Mouse (Mus musculus) Muller cell, postnatal 12 days (primary cell): ENCODE data around the gene Ciz1.

Experiments used
- DNase-seq: peaks from one replicate; pipeline ENCODE4 v3.0.0-alpha.2; 2015; ENCODE audit errors: inconsistent ontology term

Gene Ciz1

DNA sequence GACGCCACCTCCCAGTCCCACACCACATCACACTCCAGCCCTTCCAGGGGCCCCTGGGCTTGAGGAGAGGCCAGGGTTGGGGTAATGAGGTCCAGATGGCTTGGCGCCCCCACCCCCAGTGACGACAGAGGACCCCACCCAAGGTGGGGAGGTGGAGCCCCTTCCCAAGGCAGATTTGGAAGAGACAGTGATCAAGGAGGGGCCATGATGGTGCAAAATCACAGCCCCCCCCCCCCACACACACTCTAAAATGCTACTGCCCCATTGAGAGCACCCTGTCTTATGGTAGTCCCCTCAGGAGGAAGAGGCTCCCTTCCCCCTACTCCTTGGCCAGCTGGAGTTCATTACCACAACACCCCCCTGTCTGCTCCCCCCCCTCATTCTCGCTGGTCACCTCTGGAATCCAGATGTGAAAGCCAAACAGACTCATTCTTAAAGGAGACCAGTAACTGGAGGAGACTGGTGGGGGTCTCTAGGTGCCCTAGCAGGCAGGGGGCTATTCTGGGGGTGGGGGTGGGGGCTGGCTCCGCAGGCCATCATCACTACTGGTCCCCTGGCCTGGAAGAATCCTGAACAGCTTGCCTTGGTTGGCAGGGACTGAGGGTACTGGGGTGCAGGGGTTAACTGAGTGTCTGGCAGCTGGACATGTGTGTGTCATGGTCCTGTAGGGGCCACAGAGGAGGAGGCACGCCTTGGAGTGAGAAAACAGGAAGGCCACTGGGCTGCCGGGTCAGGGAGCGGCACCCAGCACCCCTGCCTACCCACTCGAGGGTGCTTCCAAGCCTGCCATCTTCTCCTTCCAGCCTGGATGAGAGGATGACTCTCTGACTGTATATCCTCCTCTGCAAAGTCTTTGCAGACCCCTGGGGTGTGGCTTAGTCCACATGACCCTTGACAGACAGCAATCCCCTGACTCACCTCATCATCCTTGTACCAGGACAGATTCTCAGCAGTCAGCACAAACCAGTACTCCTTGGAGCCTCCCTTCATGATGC, 32.2 kb upstream of the Ciz1 start:
- no peak for DNase-seq

DNA sequence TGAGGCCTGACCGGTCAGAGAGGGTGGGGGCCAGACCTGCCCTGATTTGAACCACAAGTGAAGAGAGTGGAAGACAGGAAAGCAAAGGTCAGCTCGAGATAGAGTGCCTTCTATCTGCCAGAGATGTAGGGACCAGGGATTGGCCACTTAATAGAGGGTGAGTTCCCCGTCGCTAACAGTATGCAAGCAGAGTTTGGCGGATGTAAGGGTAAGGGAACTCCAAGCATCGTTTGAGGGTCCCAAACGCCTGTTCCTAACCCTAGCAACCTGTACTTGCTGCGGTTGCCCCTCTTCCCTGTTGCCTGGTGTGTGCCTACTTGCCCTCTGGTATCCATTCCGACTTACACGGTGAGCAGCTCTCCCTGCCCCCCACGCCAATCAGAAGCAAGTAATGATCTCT, 31.4 kb upstream of the Ciz1 start:
- DNase-seq, result no peak

DNA sequence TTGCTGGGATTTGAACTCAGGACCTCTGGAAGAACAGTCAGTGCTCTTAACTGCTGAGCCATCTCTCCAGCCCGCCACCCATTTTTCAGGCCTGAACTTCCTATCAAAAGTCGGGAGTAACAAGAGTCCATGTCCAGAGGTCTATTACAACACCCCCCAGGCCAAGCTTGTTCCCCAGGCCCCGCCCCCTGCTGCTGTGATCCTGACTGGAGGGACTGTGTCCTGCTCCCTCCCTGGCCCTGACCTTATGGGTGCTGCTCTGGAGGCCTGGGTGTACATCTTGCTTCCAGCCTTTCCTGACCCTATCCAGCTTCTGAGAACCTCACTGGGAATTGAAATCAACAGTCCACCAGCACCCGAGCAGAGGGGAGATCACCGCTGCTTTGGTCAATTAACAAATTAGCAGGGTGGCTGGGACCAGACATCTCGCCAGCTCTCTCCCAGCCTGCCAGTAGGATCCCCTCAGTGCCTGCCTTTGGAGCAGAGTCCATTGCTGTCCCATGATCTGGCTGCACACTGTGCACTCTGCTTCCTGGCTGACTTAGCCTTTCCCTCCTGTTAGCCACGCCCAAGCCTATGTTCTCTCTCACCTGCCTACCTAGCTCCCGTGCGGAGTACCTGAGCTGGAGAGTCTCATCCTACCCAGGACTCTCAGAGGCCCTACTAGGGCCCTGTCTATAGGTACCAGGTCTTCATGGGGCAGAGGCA, 30.4 kb upstream of the Ciz1 start:
- no peak for DNase-seq

DNA sequence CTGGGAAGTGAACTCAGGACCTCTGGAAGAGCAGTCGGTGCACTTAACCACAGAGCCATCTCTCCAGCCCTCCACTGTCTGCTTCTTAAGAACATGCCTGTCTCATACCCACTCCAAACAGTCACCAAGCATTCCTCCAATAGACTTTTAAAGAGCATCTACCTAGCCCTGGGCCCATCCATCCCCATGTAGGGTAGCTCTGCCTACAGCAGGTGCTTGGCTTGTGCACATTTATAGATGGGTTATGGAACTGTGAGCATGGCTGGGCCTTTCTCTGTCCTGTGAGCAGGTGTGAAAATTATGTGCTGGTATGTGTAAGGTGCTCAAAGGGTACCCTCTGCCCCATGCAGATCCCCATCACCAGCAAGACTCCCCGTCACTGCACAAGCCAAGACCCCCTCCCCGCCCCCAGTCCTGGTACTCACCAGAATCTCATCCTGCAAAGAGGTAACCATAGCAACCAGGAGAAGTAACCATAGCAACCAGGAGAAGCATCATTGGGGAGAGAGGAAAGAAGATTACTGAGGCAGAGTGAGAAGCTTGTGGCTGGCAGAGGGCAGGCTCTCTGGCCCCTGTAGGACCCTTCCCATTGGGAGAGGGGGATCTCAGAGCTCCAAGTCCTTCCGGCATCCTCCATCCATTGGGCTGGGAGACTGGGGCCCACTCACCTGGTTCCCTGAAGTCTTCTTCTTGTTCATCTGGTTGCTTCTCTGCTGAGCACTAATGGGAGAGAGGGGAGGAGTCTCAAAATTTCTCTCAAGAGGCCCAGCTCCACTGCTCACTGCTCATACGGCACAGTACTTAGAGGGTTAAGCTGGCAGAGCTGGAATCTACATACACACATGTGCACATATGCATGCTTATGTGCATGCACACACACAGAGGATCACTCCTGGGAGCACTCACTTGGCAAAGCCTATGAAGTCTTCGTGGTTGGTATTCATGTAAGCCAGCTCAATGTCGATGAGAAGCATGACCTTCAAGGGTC, 29.1 kb upstream of the Ciz1 start:
- no peak for DNase-seq

DNA sequence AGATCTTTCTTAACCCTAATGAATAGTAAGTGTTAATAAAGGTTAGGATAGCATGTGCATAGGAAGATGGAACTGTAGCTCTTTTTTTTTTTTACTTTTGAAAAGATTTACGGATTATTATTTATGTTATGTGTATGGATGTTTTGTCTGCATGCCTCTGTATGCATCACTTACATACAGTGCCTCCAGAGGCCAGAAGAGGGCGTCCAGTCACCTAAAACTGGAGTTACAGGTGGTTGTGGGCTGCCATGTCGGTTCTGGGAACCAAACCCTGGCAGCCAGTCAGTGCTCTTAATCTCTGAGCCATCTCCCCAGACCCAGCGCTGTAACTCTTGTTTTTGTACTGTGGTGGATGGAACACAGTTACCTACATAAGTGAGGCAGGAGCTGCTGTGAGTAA, 27.8 kb upstream of the Ciz1 start:
- DNase-seq, result no peak

DNA sequence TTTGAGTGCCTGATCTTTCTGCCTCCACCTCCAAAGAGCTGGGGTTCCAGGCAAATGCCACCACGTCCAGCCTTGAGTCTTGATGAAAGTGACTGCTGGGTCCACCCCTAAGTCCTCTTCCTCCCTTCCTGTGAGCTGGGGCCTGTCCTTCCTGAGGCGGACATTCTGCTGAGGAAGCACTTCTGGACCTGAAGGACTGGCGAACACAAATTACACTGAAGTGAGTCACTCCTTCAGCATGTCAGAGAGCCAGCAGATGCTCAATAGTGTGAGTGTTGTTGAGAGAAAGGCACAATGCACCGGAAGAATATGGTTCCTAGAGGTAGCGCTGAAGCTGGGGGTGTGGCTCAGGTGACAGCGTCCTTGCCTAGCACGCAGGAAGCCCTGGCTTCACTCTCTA, 26.8 kb upstream of the Ciz1 start:
- peak; percentile 62 for DNase-seq

DNA sequence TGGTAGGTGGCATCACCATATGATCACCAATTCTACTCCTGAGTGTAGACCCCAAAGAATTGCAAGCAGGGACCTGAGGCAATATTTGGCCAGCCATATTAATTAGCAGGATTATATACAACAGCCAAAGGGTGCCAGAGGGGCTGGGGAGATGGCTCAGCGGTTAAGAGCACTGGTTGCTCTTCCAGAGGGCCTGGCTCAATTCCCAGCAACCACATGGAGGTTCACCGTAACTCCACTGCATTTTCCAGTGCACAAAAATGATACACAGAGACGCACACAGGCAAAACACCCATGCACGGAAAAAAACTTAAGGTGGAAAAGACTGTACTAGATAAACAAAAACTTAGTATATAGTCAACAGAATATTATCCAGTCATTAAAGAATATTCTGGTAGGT, 24.9 kb upstream of the Ciz1 start:
- no peak for DNase-seq

DNA sequence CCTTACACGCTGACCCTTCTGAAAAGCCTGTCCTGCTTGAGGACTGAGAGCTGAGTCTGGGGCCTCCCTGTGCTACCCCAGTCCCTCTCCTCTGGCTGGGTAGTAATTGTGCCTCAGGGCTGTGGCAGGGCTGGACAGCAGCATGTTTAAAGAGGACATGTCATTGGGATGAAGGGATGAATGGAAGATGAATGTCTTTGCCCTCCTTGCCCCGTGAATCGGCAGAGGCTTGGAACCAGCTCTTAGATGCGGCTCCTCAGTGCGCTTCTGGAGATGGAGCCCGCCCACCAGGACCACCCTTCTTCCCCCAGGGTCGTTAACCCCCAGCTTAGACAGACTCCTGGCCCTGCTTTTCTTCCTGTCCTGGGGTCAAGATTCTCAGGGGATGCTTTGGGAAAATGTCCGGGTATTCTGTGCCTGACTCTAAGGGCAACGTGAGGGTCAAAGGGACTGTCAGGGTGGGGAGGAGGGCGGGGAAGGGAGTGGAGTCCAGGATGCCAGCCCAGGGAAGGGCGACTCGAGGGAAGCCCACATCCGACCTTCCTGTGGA, 23.1 kb upstream of the Ciz1 start:
- DNase-seq, result no peak

DNA sequence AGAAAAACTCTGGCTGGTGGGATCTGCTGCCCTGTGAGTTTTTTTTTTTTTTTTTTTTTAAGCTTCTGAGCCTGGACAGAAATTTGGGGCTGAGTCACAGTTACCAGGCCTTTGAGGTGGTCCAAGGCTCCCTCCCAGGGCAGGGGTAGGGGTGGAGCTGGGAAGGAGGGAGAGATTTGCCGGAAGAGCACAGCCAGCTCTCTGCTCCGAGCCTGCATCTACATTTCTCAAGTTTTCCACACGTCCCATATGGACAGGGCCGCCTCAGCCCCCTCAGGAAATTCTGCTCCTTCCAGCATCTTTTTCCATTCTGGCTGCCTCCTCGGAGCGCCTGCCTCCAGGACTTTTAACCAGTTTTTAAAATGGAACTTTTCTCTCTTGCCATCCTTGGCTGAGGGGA, 22.6 kb upstream of the Ciz1 start:
- no peak for DNase-seq

DNA sequence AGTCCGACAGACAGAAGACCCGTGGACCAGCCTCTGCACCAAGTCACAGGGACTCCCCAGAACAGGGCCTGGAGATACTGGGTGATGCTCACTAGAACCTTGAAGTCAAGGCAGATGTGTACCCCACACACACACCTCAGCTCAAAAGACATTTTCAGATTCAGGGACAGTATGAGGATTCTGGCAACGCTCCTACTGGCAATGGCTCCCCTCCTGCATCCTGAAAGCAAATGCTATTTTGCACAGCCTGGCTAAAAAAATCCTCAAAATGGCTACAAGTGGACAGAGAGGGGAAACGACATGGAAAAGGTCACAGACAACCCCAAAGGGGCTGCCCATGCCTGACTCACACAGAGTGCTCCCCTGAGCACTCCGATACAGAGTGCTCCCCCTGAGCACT, 20.0 kb upstream of the Ciz1 start:
- DNase-seq, result no peak

DNA sequence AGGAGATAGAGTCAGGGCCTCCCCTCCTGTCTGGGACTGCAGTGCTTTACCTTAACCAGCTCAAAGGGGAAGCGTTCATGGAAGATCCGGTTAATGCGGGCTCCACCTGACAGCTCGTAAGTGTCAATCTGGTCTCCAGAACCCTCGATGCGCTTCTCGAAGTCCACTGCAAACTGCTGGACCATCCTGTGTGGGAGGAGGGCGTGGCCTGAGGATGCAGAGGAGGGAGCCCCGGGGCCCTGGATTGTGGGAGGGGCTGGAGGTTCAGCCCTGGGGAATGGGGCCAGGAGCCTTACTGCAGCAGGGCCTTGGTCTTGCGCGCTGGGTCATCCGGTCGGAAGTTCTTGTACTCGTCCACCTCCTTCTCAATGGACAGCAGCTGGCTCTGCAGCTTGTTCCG, 16.2 kb upstream of the Ciz1 start:
- DNase-seq, result no peak

DNA sequence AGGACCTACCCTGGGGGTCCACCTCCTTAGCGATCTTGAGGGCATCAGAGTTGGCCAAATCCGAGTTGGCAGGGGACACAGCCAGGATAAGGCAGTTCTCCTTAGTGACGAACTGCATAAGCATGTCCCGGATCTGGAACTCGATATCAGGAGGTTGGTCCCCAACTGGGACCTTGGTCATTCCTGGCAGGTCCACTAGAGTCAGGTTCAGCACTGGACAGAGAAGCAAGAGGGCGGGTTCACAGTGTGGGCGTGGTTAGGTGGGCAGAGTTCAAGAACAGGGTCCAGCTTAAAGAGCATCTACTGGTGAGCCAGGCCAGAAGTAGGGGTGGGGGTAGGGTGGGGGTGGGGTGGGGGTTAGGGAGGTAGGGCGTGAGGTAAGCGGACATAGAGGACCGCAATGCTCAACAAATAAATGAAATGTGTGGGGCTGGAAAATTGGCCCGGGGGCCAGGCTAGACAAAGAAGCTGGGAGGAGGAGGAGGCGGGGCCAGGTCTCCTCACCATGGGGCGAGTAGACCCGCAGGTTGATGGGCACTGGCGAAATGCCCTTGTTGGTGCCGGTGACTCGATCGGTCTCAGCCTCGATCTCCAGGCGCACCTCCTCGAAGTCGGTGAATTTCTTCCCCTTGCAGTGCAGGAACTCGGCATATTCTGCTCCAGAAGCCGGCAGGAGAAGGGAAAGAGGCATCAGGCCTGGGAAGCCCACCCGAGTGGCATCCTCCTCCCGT, 12.1 kb upstream of the Ciz1 start:
- no peak for DNase-seq

DNA sequence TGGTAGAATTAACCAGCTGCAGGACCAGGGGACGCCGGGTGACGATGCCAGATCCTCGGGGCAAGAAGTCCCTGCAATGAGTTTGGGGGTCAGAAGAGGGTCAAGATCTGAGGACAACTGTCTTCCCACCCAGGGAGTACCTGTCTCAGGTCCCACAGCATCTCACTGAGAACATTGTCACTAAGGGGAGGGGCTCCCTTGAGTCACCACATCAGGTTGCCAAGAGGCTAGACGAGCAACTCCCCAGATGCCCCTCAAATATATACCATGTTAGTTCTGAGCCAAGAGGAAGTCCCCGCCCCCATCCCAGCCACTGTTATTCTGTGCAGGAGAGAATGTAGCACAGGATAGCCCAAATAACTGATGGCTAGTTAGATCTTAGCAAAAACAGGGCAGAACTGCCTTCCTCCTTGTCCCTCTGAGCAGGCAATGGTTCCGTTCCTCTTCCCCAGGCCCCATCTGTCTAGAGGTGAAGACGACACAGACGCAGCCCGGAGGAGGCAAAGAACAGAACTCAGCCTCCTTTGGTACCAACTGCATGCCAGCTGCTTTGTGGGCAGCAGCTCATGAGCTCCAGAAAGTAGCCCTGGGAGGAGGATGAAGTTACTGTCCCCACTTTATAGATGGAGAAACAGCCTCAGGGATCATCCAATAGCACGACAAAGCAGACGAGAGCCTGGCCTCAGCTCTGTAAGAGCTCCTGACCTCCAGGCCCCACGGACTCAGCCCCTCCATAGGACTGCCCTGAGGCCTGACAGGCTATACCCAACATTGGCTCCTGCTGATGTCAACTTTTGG, 11.1 kb upstream of the Ciz1 start:
- DNase-seq, result no peak

DNA sequence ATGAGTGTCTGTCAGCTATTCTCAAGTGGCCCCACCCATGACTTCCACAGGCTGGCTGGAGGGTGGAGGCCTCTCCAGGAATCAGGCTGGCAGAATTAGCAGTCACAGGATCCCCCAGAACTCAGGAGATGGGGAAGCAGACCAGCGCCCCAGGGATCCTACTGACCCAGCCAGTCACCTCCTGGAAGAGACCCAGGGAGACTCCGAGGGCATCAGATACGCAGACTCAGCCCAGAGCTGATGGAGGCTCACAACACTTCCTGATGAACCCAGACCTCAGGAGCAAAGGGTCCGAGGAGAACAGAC, 10.5 kb upstream of the Ciz1 start:
- no peak for DNase-seq

DNA sequence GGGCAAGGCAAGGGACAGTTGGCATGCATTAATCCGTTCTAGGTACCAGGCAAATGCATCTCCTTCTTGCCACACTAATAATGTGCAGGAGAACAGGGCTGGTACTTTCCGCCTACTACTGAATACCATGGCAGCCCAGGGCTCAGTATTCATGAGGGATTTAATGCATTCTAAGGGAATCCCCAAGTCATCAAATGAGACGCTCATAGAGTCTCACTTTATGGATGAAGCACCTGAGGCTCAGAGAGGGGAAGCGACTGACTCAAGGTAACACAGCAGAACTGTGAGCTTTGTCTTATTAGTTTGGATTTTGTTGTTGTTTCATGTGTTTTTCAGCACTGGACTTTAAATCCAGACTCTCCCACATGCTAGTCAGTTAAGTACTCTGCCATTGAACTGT, 10.1 kb upstream of the Ciz1 start:
- no peak for DNase-seq

DNA sequence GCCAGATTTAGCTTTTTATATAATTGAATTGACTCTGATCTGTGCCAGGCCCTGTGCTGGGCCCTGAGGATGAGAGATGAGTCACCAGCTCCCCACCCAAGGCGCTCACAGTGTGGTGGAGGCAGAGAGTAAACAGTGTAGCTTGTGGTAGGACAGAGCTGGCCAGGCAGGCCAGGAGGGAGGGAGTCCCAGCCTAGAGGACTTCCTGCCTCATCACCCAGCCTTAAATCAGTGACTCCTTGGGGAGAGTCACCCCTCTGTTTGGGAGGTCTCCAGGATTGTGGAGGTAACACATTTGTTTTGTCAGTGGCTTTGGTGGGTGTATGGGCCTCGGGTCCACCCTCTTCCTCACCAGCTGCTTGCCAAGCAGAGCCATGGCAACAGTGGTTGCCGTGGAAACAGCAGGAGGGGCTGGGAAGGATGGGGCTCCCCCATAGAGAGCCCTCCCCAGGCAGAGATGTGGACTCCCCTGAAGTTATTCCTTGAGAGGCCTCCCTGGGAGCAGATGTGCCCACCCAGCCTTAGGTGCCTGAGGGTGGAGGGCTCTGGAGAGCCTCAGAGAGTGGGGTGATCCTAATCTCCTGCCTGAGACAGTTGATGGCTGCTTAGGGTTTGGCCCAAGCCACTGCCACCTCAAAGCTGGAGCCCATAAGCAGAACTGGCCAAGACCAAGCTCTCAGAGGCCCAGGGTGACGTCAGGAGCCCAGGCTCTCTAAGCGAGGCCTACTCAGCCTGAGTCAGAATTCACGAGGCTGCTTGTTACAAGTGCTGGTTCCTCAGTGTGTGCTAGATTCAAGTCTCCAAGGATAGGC, 9.4 kb upstream of the Ciz1 start:
- peak; percentile 71 for DNase-seq

DNA sequence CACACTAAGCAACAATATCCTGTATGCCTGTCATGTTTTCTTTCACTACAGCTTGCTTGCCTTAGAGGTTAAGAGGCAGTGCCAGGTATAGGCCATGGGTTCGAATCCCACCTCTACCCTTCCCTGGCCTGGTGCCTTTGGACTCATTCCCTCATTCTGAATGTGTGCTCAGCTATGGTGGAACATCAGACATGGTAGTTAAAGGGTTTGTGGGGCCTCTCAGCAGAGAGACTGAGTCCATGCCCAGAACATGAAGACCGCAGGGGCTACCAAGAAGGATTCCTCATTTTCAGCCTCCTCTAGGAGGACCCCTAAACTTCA, 8.8 kb upstream of the Ciz1 start:
- no peak for DNase-seq

DNA sequence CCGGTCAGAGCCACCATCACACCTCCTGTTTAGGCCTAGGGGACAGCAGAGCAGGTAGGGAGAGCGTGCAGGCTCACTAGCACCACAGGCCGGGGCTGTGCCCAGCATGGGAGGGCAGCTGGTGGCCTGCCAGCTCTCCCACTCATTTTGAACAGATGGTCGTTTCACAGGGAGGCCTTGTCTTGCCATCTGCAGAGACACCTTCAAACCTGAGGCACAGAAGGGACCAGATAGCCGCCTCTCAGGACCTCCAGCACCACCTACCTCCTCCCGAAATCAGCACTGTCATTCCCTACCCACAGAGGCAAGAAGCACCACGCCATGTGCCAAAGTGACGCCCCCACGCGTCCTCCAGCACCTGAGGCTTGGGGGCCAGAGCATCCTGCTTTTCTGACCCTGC, 8.1 kb upstream of the Ciz1 start:
- no peak for DNase-seq

DNA sequence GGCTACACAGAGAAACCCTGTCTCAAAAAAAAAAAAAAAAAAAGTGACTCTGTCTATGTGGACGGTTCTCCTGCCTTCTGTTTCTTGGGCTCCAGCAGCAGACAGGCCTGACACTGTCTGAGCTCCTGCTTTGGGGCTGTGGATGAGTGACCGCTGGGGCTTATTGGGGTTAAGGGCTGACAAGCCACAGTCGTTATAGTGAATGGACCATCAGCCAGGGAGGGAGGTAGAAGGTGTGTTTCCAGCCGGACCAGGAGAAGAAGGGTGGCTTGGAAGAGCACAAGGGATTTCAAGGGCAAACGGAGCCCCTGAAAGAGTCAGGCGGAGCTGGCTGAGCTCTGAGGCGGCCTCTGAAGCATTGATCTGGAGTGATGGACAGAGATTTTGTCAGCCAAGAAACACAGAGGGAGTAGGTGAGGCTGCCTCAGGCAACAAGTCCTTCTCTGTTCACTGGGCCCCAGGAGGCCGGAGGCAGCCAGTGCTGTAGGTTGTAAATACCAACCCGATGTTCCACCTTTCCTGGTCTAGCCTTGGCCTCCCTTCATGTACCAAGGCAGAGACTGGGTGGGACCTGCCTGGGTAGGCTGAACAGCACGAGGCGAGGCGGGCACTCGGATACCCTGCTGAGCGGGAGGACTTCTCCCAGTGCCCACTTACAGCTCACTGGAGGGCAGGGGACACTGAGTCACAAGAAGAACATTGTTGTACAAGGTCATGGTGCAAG, 7.4 kb upstream of the Ciz1 start:
- no peak for DNase-seq
